Mouse (Mus musculus): ENCODE data around the gene Cacnb4. TPM values are rescaled to one million over a fixed set of nuclear protein-coding genes. Genes with fewer than 3 reads are reported as not detected.

The Cacnb4 gene
- polyA plus RNA-seq, 1 experiment, result 0.07 TPM

GRCm38 (mm10) chr2:52613888-52614287 is 62.7 kb downstream of the Cacnb4 start:
- Histone ChIP-seq H3K4me3 (ENCODE audit: insufficient read depth, low read length) (no peak overlapping the region), H3K4me1 (ENCODE audit: control insufficient read depth, insufficient read depth, low read length) (no peaks in the 10 kb centered on the region), H3K27ac (ENCODE audit: insufficient read depth, low read depth, low read length) (no peak overlapping the region)
- TF ChIP-seq CTCF (IDR thresholded peaks at IDR 0.05; ENCODE audit: low read depth, low read length) (no peak), POLR2A (IDR thresholded peaks at IDR 0.05; ENCODE audit: borderline replicate concordance, low read depth, low read length) (no peak)

GRCm38 (mm10) chr2:52609486-52609885 is 67.1 kb downstream of the Cacnb4 start:
- Histone ChIP-seq H3K4me1 (ENCODE audit: control insufficient read depth, insufficient read depth, low read length) (0 out of 2 replicates have a peak, but pooled peaks cover 2% of the 10 kb centered on the region), H3K27ac (ENCODE audit: insufficient read depth, low read depth, low read length) (no peak overlapping the region), H3K4me3 (ENCODE audit: insufficient read depth, low read length) (no peak overlapping the region)
- no peak for TF ChIP-seq POLR2A (IDR thresholded peaks at IDR 0.05; ENCODE audit: borderline replicate concordance, low read depth, low read length)
- TF ChIP-seq CTCF (IDR thresholded peaks at IDR 0.05; ENCODE audit: low read depth, low read length), result no peak

GRCm38 (mm10) chr2:52607857-52608485 is 68.7 kb downstream of the Cacnb4 start:
- TF ChIP-seq POLR2A (IDR thresholded peaks at IDR 0.05; ENCODE audit: borderline replicate concordance, low read depth, low read length) (no peak), CTCF (IDR thresholded peaks at IDR 0.05; ENCODE audit: low read depth, low read length) (no peak)

GRCm38 (mm10) chr2:52606331-52606730 is 70.3 kb downstream of the Cacnb4 start:
- no peak overlapping the region for H3K4me3 ChIP-seq (ENCODE audit: insufficient read depth, low read length)
- H3K27ac ChIP-seq (ENCODE audit: insufficient read depth, low read depth, low read length), result no peak overlapping the region
- TF ChIP-seq POLR2A (IDR thresholded peaks at IDR 0.05; ENCODE audit: borderline replicate concordance, low read depth, low read length), result no peak
- no peak for TF ChIP-seq CTCF (IDR thresholded peaks at IDR 0.05; ENCODE audit: low read depth, low read length)
- 0 out of 2 replicates have a peak, but pooled peaks cover 2% of the 10 kb centered on the region for H3K4me1 ChIP-seq (ENCODE audit: control insufficient read depth, insufficient read depth, low read length)

More at GRCm38 (mm10) chr2:52607857-52608485, 68.7 kb downstream of the Cacnb4 start:
- no peak overlapping the region for H3K27ac ChIP-seq (ENCODE audit: insufficient read depth, low read depth, low read length)
- H3K4me1 ChIP-seq (ENCODE audit: control insufficient read depth, insufficient read depth, low read length), result 0 out of 2 replicates have a peak, but pooled peaks cover 2% of the 10 kb centered on the region
- H3K4me3 ChIP-seq (ENCODE audit: insufficient read depth, low read length), result no peak overlapping the region

- no peak overlapping the region for H3K27ac ChIP-seq (ENCODE audit: insufficient read depth, low read depth, low read length)
- no peak for TF ChIP-seq CTCF (IDR thresholded peaks at IDR 0.05; ENCODE audit: low read depth, low read length)
- TF ChIP-seq POLR2A (IDR thresholded peaks at IDR 0.05; ENCODE audit: borderline replicate concordance, low read depth, low read length), result no peak
- H3K4me3 ChIP-seq (ENCODE audit: insufficient read depth, low read length), result no peak overlapping the region
Measured at GRCm38 (mm10) chr2:52605321-52605720, 71.3 kb downstream of the Cacnb4 start.

GRCm38 (mm10) chr2:52604651-52605020 is 72.0 kb downstream of the Cacnb4 start:
- TF ChIP-seq POLR2A (IDR thresholded peaks at IDR 0.05; ENCODE audit: borderline replicate concordance, low read depth, low read length), result no peak
- no peak for TF ChIP-seq CTCF (IDR thresholded peaks at IDR 0.05; ENCODE audit: low read depth, low read length)
- H3K4me1 ChIP-seq (ENCODE audit: control insufficient read depth, insufficient read depth, low read length), result 0 out of 2 replicates have a peak, but pooled peaks cover 2% of the 10 kb centered on the region
- no peak overlapping the region for H3K4me3 ChIP-seq (ENCODE audit: insufficient read depth, low read length)
- no peak overlapping the region for H3K27ac ChIP-seq (ENCODE audit: insufficient read depth, low read depth, low read length)

More at GRCm38 (mm10) chr2:52605321-52605720, 71.3 kb downstream of the Cacnb4 start:
- H3K4me1 ChIP-seq (ENCODE audit: control insufficient read depth, insufficient read depth, low read length), result 0 out of 2 replicates have a peak, but pooled peaks cover 2% of the 10 kb centered on the region

- no peak overlapping the region for H3K4me3 ChIP-seq (ENCODE audit: insufficient read depth, low read length)
- no peak overlapping the region for H3K27ac ChIP-seq (ENCODE audit: insufficient read depth, low read depth, low read length)
- H3K4me1 ChIP-seq (ENCODE audit: control insufficient read depth, insufficient read depth, low read length), result 0 out of 2 replicates have a peak, but pooled peaks cover 2% of the 10 kb centered on the region
- no peak for TF ChIP-seq CTCF (IDR thresholded peaks at IDR 0.05; ENCODE audit: low read depth, low read length)
Measured at GRCm38 (mm10) chr2:52603935-52604650, 72.5 kb downstream of the Cacnb4 start.

GRCm38 (mm10) chr2:52603421-52603820 is 73.2 kb downstream of the Cacnb4 start:
- Histone ChIP-seq H3K27ac (ENCODE audit: insufficient read depth, low read depth, low read length) (no peak overlapping the region), H3K4me1 (ENCODE audit: control insufficient read depth, insufficient read depth, low read length) (0 out of 2 replicates have a peak, but pooled peaks cover 2% of the 10 kb centered on the region), H3K4me3 (ENCODE audit: insufficient read depth, low read length) (no peak overlapping the region)
- TF ChIP-seq POLR2A (IDR thresholded peaks at IDR 0.05; ENCODE audit: borderline replicate concordance, low read depth, low read length) (no peak), CTCF (IDR thresholded peaks at IDR 0.05; ENCODE audit: low read depth, low read length) (no peak)

GRCm38 (mm10) chr2:52602921-52603320 is 73.7 kb downstream of the Cacnb4 start:
- Histone ChIP-seq H3K4me1 (ENCODE audit: control insufficient read depth, insufficient read depth, low read length) (0 out of 2 replicates have a peak, but pooled peaks cover 2% of the 10 kb centered on the region), H3K27ac (ENCODE audit: insufficient read depth, low read depth, low read length) (no peak overlapping the region), H3K4me3 (ENCODE audit: insufficient read depth, low read length) (no peak overlapping the region)
- no peak for TF ChIP-seq POLR2A (IDR thresholded peaks at IDR 0.05; ENCODE audit: borderline replicate concordance, low read depth, low read length)
- no peak for TF ChIP-seq CTCF (IDR thresholded peaks at IDR 0.05; ENCODE audit: low read depth, low read length)

GRCm38 (mm10) chr2:52602228-52602627 is 74.4 kb downstream of the Cacnb4 start:
- Histone ChIP-seq H3K4me3 (ENCODE audit: insufficient read depth, low read length) (no peak overlapping the region), H3K27ac (ENCODE audit: insufficient read depth, low read depth, low read length) (no peak overlapping the region), H3K4me1 (ENCODE audit: control insufficient read depth, insufficient read depth, low read length) (0 out of 2 replicates have a peak, but pooled peaks cover 2% of the 10 kb centered on the region)
- no peak for TF ChIP-seq CTCF (IDR thresholded peaks at IDR 0.05; ENCODE audit: low read depth, low read length)

Measured in bone marrow macrophage, adult 2 months (primary cell).